Mouse (Mus musculus): ENCODE measurements around the gene Garem2. TPM values are rescaled to one million over a fixed set of nuclear protein-coding genes. Genes with fewer than 3 reads are reported as not detected.
A peak's percentile ranks its signal among the peaks of the same experiment; 100 is the strongest.

Gene Garem2
- polyA plus RNA-seq, 3 experiments from 2014 or later: not detected

DNA sequence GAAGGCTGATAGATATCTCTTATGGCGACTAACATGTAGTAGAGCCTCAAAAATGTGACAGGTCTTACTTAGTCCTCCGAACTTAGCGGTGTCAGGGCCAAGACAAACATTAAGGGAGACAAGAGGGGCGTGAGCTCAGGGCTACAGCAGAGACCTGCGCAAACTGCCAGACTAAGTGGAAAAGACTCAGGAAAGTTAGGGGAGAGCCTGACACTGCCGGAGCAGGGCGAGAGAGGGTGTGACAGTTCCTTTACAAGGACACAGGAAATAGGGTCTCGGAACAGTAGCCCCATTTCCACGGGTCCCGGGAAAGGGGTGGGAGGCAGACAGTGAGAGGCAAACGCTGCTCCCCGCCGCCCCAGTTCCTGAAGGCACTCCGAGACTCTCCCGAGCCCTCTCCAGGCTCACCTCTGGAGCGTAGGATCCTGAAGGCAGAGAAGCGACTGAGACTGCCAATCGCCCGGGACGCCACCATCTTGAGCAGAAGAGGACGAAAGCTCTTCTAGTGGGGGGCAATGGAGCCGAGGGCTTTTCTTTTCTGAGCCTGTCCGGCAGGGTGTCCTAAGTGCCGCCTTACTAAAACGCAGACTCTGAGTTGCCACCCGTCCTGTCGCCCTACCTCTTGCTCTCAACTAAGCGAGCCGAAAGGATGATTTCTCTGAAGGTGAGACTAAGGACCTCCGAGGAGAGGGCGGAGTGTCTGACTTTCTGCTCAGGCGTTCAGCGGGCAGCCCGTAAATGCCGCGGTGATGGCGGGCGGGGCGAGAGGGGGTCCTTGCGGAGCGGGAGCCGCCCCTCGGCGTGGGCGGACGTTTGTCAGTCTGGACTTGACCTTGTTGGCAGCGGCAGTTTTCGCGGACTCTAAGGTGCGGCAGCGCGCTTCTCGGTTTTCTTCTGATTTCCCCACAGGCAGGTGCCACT lies 49.8 kb downstream of the Garem2 start, which contains the start of the genes Hadha and Hadhb:
TSS of gene Hadha (minus strand) at position 689 of the 921 bp plus-strand sequence.
TSS of gene Hadhb (plus strand) at position 775 of the 921 bp plus-strand sequence.
- ATAC-seq: peak; percentile 78

DNA sequence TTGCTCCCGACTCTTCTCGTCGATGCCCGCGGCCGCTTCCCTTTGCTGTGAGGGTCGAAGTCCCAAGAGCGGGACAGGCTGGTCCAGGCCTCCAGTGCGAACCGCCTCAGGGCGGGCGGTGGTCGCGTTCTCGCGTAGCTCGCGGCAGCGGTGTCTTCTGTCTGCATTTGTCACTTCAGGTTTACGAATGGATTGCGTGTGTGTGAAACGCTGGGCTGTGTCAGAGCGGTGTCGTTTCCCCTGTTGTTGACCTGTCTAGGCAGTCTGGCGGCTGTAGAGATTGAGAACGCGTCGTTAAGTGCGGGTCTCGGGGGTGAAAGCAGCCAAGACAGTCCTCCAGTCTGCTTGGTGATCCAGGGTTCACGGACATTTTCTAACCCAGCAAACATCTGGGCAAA lies 50.4 kb downstream of the Garem2 start:
- ATAC-seq: peak; percentile 25

DNA sequence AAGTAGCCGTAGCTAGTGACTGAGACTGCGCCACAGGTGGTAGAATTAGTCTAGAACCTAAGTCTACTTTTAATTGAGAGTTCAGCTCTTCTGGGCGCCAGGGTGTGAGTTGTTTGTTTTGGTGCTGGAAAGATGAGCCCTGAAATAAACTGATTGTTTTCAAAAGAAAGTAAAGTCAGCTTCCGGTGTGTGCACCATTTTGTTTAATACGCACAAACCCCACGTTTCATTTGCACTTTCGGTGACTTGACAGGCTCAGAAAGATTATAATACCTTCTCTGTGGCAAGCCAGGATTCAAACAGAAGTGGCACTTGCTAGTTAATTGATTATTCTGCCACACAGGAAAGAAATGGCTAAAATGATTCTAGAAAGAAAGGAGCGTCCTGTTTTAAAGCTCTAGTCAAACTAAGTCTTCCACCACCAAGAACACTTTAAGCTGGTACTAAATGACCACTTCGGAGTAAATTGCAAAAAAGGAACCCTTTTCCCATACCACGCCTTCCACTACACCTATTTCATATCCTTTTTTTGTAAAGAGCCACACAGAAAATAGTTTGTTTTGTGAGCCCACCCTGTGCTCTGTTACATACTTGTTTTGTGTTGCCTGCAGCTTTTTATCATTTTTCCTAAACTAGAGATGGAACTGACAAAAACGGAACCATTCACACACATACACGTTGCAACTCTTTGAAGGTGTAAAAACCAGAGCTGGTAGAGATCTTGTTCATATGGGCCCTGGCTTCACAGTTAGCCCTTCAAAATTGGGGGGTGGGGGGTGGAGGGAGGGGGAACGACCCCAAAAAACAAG lies 51.1 kb downstream of the Garem2 start:
- peak; percentile 22 for ATAC-seq

DNA sequence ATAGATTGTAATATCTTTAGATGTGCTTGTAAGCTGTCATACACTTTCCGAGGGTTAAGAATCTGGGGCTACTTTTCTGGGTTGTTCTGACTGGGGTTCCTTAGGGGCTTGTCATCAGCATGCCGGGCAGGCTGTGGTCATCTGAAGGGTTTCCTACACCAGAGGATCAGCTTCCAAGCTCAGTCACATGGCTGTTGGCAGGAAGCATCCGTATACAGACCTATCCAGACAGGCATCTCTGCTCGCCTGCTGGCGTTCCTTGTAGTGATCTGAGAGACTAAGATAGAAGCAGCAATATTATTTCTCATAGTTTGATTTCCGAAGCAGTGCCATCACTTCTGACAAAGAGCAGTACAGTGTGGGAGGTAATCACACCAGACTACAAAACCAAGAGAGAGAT lies 54.6 kb downstream of the Garem2 start:
- ATAC-seq: no peak

DNA sequence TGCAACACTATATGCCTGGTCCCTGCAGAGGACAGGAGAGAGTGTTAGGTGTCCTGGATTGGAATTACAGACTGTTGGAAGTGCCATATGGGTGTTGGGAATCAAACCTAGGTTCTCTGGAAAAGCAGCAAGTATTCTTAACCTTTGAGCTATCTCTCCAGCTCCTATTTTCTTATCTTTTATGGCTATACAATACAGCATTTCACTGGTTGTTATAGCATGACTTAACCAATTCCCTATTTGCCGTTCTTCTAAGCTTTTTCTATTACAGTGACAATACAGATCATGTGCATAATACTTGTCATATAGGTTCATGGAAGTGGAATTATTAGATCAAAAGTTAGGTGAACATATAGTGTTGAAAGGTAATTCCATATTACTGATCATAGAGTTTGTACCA lies 56.9 kb downstream of the Garem2 start:
- ATAC-seq: no peak

DNA sequence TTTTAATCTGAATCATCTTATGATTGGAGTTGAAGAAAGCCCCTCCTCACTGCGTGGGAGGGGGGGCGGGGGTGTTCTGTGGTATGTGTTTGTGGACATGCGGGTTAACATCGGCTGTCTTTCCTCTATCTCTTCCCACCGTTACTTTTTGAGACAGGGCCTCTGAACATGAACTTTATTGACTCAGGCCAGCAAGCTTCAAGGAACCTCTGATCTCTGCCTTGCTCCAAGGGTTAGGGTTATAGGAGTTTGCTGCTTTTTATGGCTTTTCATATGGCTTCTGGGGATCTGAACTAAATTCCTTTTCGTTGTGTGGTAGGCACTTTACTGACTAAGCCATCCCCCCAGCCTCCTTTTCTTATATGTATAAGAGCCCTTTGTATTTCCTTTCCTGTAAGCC lies 57.4 kb downstream of the Garem2 start:
- no peak for ATAC-seq

DNA sequence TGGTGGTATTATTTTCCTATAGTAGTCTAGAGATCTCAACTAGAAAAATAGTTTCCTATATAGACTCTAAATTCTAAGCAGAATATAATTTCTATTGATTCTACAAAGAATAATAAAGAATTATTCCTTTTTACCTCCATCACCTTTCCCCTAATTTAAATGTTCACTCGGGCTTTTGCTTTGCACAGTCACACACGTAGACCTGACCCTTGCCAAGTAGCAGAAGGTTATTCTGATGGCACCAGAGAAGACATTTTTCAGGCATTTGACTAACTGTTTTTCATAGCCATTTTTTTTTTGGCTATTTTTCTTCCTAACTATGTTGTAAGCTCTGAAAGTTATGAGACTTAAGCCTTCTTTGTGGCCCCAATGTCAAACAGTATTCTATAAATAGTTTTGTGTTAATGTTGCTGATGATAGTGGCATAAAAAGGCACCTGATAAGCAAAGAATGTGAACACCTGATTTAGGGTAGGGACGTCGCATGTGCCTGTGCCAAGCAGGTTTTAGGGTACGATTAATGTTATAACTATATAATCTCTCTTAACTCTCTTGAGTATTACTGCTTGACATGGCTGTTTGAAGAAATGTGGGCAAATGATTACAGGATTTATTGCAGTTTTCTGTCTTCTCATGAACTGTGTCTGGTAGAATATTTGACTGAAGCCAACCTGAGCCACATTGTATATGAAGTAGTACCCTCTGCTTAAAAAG lies 60.4 kb downstream of the Garem2 start:
- ATAC-seq: no peak

Other genes starting within 250 kb of the Garem2 start
- under 1 TPM in 2 of 3 experiments, not detected in 1; 0.35 to 0.45 TPM for gene Il6, start 92.0 kb upstream of the Garem2 start, polyA plus RNA-seq (2017; shearing (Covaris generic))
- gene Tyms, start 31.5 kb upstream of the Garem2 start, polyA plus RNA-seq (2017; shearing (Covaris generic)): 100 to 1,000 TPM in 1 of 3 experiments, 10 to 100 TPM in 2; 65.9 to 350 (median 91.1) TPM
- not detected for gene 3110082J24Rik, start 925 bp downstream of the Garem2 start, polyA plus RNA-seq (2017; shearing (Covaris generic))
- gene Hadha, start 50.0 kb downstream of the Garem2 start, polyA plus RNA-seq (2017; shearing (Covaris generic)): 10 to 100 TPM; 79.2 to 82.8 (median 79.2) TPM
- 100 to 1,000 TPM; 114 to 157 (median 125) TPM for gene Hadhb, start 50.1 kb downstream of the Garem2 start, polyA plus RNA-seq (2017; shearing (Covaris generic))
- under 1 TPM in 1 of 3 experiments, not detected in 2; 0.32 TPM for gene Adgrf3, start 100.6 kb downstream of the Garem2 start, polyA plus RNA-seq (2017; shearing (Covaris generic))
- gene Selenoi, start 127.4 kb downstream of the Garem2 start, polyA plus RNA-seq (2017; shearing (Covaris generic)): 10 to 100 TPM; 18.1 to 26.0 (median 25.3) TPM
- gene Drc1, start 176.2 kb downstream of the Garem2 start, polyA plus RNA-seq (2017; shearing (Covaris generic)): 1 to 10 TPM in 2 of 3 experiments, under 1 TPM in 1; 0.50 to 3.1 (median 1.5) TPM